Mouse (Mus musculus) cerebellum, adult 2 months (tissue): ENCODE results near the gene Cacna2d3. TPM values are rescaled to one million over a fixed set of nuclear protein-coding genes. Genes with fewer than 3 reads are reported as not detected.

Source experiments
- DNase-seq, 2 experiments: peaks; one replicate each; pipeline ENCODE4 v3.0.0; 2021
- H3K27ac ChIP-seq: fragments of 200-500 bp; 2 replicates; pipeline ENCODE4 v1.5.1; 2012; ENCODE audit warnings: low read length, control low read depth, inconsistent platforms; ENCODE audit not compliant: insufficient read depth
- H3K27me3 ChIP-seq: fragments of 200-500 bp; 2 replicates; pipeline ENCODE4 v1.6.1; 2012; ENCODE audit warnings: inconsistent platforms, mild to moderate bottlenecking, low read length, moderate library complexity; ENCODE audit not compliant: control insufficient read depth, insufficient read depth
- H3K4me1 ChIP-seq: fragments of 200-500 bp; 2 replicates; pipeline ENCODE4 v1.6.1; 2011; ENCODE audit warnings: low read length; ENCODE audit not compliant: control insufficient read depth, insufficient read depth
- H3K4me3 ChIP-seq: fragments of 200-500 bp; replicated peaks from 2 replicates; pipeline ENCODE3; 2011; ENCODE audit warnings: mild to moderate bottlenecking, low read depth, low read length, control low read depth; ENCODE audit not compliant: insufficient read depth
- CTCF ChIP-seq: fragments of 200-500 bp; IDR thresholded peaks from 2 replicates; pipeline ENCODE4 v1.5.1; 2011; ENCODE audit warnings: low read depth, mild to moderate bottlenecking, control low read depth, low read length, moderate library complexity, borderline replicate concordance; ENCODE audit not compliant: insufficient read depth
- POLR2A ChIP-seq: fragments of 200-500 bp; IDR thresholded peaks from 2 replicates; pipeline ENCODE4 v1.6.1; 2011; ENCODE audit warnings: low read length, control low read depth, borderline replicate concordance; ENCODE audit not compliant: insufficient read depth
- WGBS: fragments of 180-500 bp; shearing (Covaris S2); methylation state at CpG from one replicate; pipeline ENCODE4 v1.1.7; 2018; 5-methylcytosine and 5-hydroxymethylcytosine counted together
- polyA plus RNA-seq: library from polyadenylated mRNA; depleted of rRNA; stranded (reverse); fragments of >200 nt; gene quantifications from 2 replicates; pipeline ENCODE4 v1.2.3, GENCODE M21; 2012

Gene Cacna2d3
- polyA plus RNA-seq, 1 experiment: 40.3 TPM

GRCm38 (mm10) chr14:29464277-29464676 lies 257.4 kb downstream of the Cacna2d3 start:
- no peak for DNase-seq
- H3K4me3 ChIP-seq: no peak overlapping the region
- no peak for TF ChIP-seq CTCF
- TF ChIP-seq POLR2A: no peak
- WGBS: 94% methylated on average over 2 of the region's 2 CpGs
- no peaks in the 10 kb centered on the region for H3K4me1 ChIP-seq
- H3K27ac ChIP-seq: no peak overlapping the region
- no peaks in the 10 kb centered on the region for H3K27me3 ChIP-seq

- H3K4me1 ChIP-seq: no peaks in the 10 kb centered on the region
- H3K27ac ChIP-seq: no peak overlapping the region
- H3K4me3 ChIP-seq: no peak overlapping the region
- WGBS: 82% methylated on average over 3 of the region's 3 CpGs
- H3K27me3 ChIP-seq: no peaks in the 10 kb centered on the region
- no peak for DNase-seq
- TF ChIP-seq CTCF (no peak), POLR2A (no peak)
Measured at GRCm38 (mm10) chr14:29449203-29449602, 272.5 kb downstream of the Cacna2d3 start.

GRCm38 (mm10) chr14:29443091-29444026 lies 278.3 kb downstream of the Cacna2d3 start:
- WGBS: 35% methylated on average over 15 of the region's 15 CpGs
- peak; percentile 71 for TF ChIP-seq CTCF
- no peak for TF ChIP-seq POLR2A
- DNase-seq: peak; percentile 55 to 62
- no peak overlapping the region for H3K27ac ChIP-seq
- H3K4me1 ChIP-seq: no peaks in the 10 kb centered on the region
- no peaks in the 10 kb centered on the region for H3K27me3 ChIP-seq
- no peak overlapping the region for H3K4me3 ChIP-seq

GRCm38 (mm10) chr14:29442476-29442875 lies 279.2 kb downstream of the Cacna2d3 start:
- no peak overlapping the region for H3K27ac ChIP-seq

GRCm38 (mm10) chr14:29438666-29439065 lies 283.0 kb downstream of the Cacna2d3 start:
- no peak for DNase-seq
- Histone ChIP-seq H3K27me3 (no peaks in the 10 kb centered on the region), H3K4me3 (no peak overlapping the region), H3K4me1 (no peaks in the 10 kb centered on the region; the same call in 1 of the 2 replicates), H3K27ac (no peak overlapping the region)
- no peak for TF ChIP-seq CTCF
- no peak for TF ChIP-seq POLR2A
- WGBS: 59% methylated on average over 7 of the region's 7 CpGs

More at GRCm38 (mm10) chr14:29442476-29442875, 279.2 kb downstream of the Cacna2d3 start:
- TF ChIP-seq CTCF (no peak), POLR2A (no peak)
- Histone ChIP-seq H3K27me3 (no peaks in the 10 kb centered on the region), H3K4me3 (no peak overlapping the region), H3K4me1 (no peaks in the 10 kb centered on the region)
- no peak for DNase-seq
- WGBS: 57% methylated on average over 4 of the region's 4 CpGs

- Histone ChIP-seq H3K27ac (no peak overlapping the region), H3K27me3 (no peaks in the 10 kb centered on the region), H3K4me3 (no peak overlapping the region), H3K4me1 (peaks cover 4% of the 10 kb centered on the region; the same call in 1 of the 2 replicates)
- 75% methylated on average over 3 of the region's 3 CpGs for WGBS
- no peak for TF ChIP-seq CTCF
- no peak for DNase-seq
Measured at GRCm38 (mm10) chr14:29438251-29438650, 283.4 kb downstream of the Cacna2d3 start.

GRCm38 (mm10) chr14:29435203-29435602 lies 286.5 kb downstream of the Cacna2d3 start:
- DNase-seq: no peak
- H3K27ac ChIP-seq: no peak overlapping the region

GRCm38 (mm10) chr14:29433716-29434115 lies 287.9 kb downstream of the Cacna2d3 start:
- 50% methylated on average over 3 of the region's 3 CpGs for WGBS
- no peak overlapping the region for H3K4me3 ChIP-seq
- H3K27me3 ChIP-seq: no peaks in the 10 kb centered on the region
- H3K4me1 ChIP-seq: peaks cover 8% of the 10 kb centered on the region; the same call in 1 of the 2 replicates
- peak in 1 of 2 experiments; percentile 43 for DNase-seq
- TF ChIP-seq CTCF: no peak
- no peak for TF ChIP-seq POLR2A
- H3K27ac ChIP-seq: no peak overlapping the region

More at GRCm38 (mm10) chr14:29435203-29435602, 286.5 kb downstream of the Cacna2d3 start:
- TF ChIP-seq CTCF (no peak), POLR2A (no peak)
- Histone ChIP-seq H3K4me3 (no peak overlapping the region), H3K27me3 (no peaks in the 10 kb centered on the region), H3K4me1 (peaks cover 8% of the 10 kb centered on the region; the same call in 1 of the 2 replicates)
